Mouse (Mus musculus) midbrain, embryonic 15.5 days (tissue): ENCODE measurements around the gene Sorcs2. TPM values are rescaled to one million over a fixed set of nuclear protein-coding genes. Genes with fewer than 3 reads are reported as not detected.

Experiments used
- ATAC-seq: fragments of 200-750 bp; cut with Nextera tagmentation; replicated peaks from 2 replicates; pipeline ENCODE4 v1.8.0; 2017; ENCODE audit warnings: moderate TSS enrichment
- H3K27ac ChIP-seq: fragments of 300-500 bp; sonication (generic); 2 replicates; pipeline ENCODE4 v1.5.1; 2015; ENCODE audit warnings: mild to moderate bottlenecking, inconsistent platforms
- H3K27me3 ChIP-seq: fragments of 300-500 bp; sonication (generic); replicated peaks from 2 replicates; pipeline ENCODE4 v1.6.1; 2015; ENCODE audit warnings: inconsistent platforms
- H3K36me3 ChIP-seq: fragments of 300-500 bp; sonication (generic); replicated peaks from 2 replicates; pipeline ENCODE4 v1.6.1; 2015; ENCODE audit warnings: inconsistent platforms
- H3K4me1 ChIP-seq: fragments of 300-500 bp; sonication (generic); 2 replicates; pipeline ENCODE4 v1.6.1; 2015; ENCODE audit warnings: inconsistent platforms
- H3K4me2 ChIP-seq: fragments of 300-500 bp; sonication (generic); 2 replicates; pipeline ENCODE4 v1.6.1; 2015; ENCODE audit warnings: inconsistent platforms, mild to moderate bottlenecking, moderate library complexity
- H3K4me3 ChIP-seq: fragments of 300-500 bp; sonication (generic); 2 replicates; pipeline ENCODE4 v1.5.1; 2015; ENCODE audit warnings: mild to moderate bottlenecking, inconsistent platforms
- H3K9ac ChIP-seq: fragments of 300-500 bp; sonication (generic); 2 replicates; pipeline ENCODE4 v1.6.1; 2015; ENCODE audit warnings: mild to moderate bottlenecking, inconsistent platforms
- H3K9me3 ChIP-seq: fragments of 300-500 bp; sonication (generic); 2 replicates; pipeline ENCODE4 v1.6.1; 2016; ENCODE audit warnings: inconsistent platforms
- WGBS: fragments of 180-500 bp; shearing (Covaris S2); methylation state at CpG from one replicate; pipeline ENCODE4 v1.1.7; 2015; ENCODE audit warnings: mixed read lengths; 5-methylcytosine and 5-hydroxymethylcytosine counted together
- polyA plus RNA-seq: library from polyadenylated mRNA; unstranded; fragments of >200 nt; fragmentation: Nextera tagmentation; extraction: Ambion mirVana; gene quantifications from 2 replicates; pipeline ENCODE4 v1.2.1, GENCODE M21; 2015

Gene Sorcs2
- polyA plus RNA-seq, 1 experiment from 2014 or later, result 21.9 TPM

DNA sequence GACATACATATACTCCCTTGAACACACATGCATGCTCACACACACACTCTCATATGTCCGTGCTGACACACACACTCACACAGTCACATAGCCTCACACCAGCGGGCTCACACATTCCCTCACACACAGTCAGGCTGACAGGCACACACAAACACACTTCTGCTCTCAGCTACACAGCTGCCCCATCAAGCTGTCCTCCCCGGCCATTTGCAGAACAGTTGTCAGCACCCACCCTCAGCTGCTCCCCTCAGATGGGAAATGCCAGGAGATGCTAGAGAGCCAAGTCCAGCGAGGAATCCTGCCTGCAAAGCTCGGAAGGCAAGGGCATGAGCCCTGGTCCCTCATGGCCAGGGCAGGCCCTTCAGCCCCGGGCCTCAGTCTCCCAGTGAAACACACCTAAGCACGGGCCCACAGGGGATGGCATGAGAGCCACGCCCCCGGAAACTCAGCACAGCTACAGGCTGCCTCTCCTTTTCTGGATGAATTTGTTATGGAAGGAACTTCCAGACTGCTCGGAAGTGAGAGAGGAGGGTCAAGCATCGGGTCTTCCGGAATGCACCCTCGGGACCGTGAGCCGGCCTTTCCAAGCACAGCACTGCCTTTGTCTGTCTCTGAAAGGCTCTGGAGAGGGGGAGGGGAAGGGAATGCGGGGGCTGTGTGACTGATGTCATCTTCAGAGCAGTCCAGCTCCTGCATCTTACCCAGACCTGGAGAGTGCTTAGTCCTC lies 84.4 kb downstream of the Sorcs2 start:
- H3K4me2 ChIP-seq, result no peak overlapping the region

DNA sequence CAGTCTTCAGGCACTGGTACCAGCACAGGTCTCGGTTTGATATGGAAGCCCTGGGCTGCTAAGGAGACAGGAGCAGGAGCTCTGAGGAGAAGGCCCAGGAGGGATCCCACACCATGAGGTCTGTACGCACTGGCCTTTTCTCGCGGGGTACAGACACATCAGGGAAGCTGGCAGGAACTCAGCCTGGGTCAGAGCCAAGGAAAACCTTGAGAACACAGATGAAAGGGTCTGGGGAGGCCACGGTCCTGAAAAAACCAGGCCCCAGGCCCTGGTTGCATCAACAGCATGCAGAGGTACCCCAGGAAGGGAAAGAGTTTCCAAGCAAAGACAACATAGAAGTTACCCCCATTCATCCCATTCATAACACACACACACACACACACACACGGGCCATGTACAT lies 85.0 kb downstream of the Sorcs2 start:
- Histone ChIP-seq H3K4me2 (no peak overlapping the region), H3K36me3 (no peaks in the 10 kb centered on the region), H3K27ac (no peak overlapping the region), H3K9ac (no peak overlapping the region), H3K4me1 (peaks cover 18% of the 10 kb centered on the region), H3K27me3 (no peaks in the 10 kb centered on the region), H3K9me3 (no peaks in the 10 kb centered on the region), H3K4me3 (no peak overlapping the region)
- no peak for ATAC-seq
- WGBS, result 60% methylated on average over 6 of the region's 6 CpGs

More for the DNA sequence above, 84.4 kb downstream of the Sorcs2 start:
- Histone ChIP-seq H3K4me3 (no peak overlapping the region), H3K27me3 (no peaks in the 10 kb centered on the region), H3K36me3 (no peaks in the 10 kb centered on the region), H3K9ac (no peak overlapping the region), H3K27ac (0 out of 2 replicates have a peak overlapping the region, but pooled peaks have one; percentile 19), H3K9me3 (no peaks in the 10 kb centered on the region), H3K4me1 (peaks cover 22% of the 10 kb centered on the region)
- ATAC-seq, result peak; percentile 68
- WGBS, result 22% methylated on average over 16 of the region's 16 CpGs

DNA sequence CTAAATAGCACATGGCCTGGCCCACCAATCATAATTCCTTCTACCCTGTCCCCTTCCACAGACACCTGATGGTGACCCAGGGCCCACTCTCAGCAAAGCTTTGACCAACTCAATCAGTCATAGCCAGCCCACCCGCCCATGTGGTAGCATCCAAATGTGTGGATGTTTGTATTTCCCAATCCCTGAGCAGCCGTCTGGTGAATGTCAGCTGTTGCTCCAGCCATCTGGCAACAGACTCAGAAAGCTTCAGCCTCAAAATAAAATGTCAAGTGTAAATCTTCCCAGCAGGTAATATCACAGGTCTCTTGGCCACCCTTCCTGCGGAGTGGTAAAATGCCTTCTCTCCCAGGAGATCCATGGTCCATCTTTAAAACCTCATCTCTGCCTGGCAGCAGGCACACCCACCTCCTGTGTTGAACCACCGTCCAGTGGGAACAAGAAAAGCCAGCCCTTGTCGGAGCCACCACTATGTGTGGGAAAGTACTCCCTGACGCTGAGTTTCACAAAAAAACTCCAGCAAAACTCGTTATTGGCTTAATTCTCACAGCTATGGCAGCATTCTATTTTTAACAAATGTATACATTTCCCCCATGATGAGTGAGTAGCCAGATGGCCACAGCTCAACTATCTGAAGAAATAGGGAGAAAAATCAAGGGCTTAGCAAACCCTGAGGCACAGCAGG lies 93.5 kb downstream of the Sorcs2 start:
- Histone ChIP-seq H3K4me3 (no peak overlapping the region), H3K4me1 (no peaks in the 10 kb centered on the region; the same call in 1 of the 2 replicates), H3K9me3 (no peaks in the 10 kb centered on the region), H3K36me3 (no peaks in the 10 kb centered on the region), H3K4me2 (no peak overlapping the region), H3K9ac (no peak overlapping the region), H3K27me3 (no peaks in the 10 kb centered on the region), H3K27ac (no peak overlapping the region)
- no peak for ATAC-seq
- 69% methylated on average over 7 of the region's 7 CpGs for WGBS

DNA sequence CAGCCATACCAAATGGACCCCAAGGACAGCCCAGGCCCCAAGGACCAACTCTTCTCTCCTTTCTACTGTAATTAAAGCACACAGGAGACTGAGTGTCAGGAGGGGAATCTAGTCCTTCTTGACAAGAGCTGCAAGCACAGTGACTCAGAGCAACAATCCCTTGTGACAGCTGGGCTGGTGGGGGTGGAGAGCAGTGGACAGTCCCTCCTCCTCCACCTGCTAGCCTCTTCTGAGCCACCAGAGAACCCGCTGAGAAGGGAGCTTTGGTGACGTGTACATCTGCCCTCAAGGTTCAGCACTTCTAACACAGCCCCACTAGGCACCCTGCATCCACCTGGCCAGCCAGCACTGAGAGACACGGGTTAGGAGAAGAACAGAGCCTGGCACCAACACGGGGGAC lies 96.8 kb downstream of the Sorcs2 start:
- Histone ChIP-seq H3K9ac (no peak overlapping the region), H3K4me3 (no peak overlapping the region), H3K4me1 (no peaks in the 10 kb centered on the region), H3K4me2 (no peak overlapping the region), H3K9me3 (no peaks in the 10 kb centered on the region), H3K36me3 (no peaks in the 10 kb centered on the region), H3K27me3 (no peaks in the 10 kb centered on the region), H3K27ac (no peak overlapping the region)
- ATAC-seq, result no peak
- WGBS, result 58% methylated on average over 4 of the region's 4 CpGs

DNA sequence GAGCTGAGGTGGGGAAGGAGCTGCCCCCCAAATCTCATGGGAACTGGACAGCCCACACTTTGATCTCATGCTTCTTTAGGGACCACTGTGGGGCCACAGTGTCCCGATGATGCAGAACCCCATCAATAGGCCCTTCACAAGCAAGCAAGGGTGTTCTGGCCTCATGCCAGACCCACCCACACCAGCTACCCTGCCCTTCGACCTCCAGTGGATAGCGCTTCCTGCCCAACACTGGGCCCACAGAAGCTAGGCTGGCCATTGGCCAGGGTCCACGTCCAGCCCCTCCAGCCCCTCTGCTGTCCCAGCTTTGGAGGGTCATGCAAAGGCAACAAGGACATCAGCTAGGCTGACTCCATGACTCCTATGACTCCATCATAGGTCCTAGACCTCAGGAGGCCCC lies 99.9 kb downstream of the Sorcs2 start:
- H3K9ac ChIP-seq, result no peak overlapping the region
- ATAC-seq, result no peak
- 93% methylated on average over 4 of the region's 4 CpGs for WGBS
- no peaks in the 10 kb centered on the region for H3K36me3 ChIP-seq
- no peaks in the 10 kb centered on the region for H3K27me3 ChIP-seq
- no peak overlapping the region for H3K27ac ChIP-seq
- no peaks in the 10 kb centered on the region for H3K9me3 ChIP-seq
- H3K4me3 ChIP-seq, result no peak overlapping the region
- no peaks in the 10 kb centered on the region for H3K4me1 ChIP-seq
- no peak overlapping the region for H3K4me2 ChIP-seq

DNA sequence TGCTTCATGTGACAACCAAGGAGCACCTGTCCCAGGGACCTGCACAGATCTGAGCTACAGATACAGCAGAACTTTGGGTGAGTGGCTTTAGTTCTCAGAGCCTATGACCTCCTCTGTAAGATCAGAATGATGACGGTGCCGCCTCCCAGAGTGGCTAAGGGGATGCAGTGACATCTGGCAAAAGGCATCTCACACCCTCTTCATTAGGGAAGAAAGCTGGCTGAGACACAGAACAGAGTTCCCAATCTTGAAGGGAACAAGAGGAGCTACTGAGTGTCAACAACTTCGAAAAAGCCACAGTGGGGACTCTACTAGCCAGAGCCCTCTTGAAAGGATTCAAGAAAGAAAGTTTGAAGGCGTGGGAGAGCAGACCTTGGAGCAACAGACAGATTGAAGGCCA lies 100.7 kb downstream of the Sorcs2 start:
- ATAC-seq, result no peak
- 74% methylated on average over 4 of the region's 4 CpGs for WGBS
- Histone ChIP-seq H3K27me3 (no peaks in the 10 kb centered on the region), H3K36me3 (no peaks in the 10 kb centered on the region), H3K27ac (no peak overlapping the region), H3K4me1 (no peaks in the 10 kb centered on the region), H3K4me3 (no peak overlapping the region), H3K9ac (no peak overlapping the region), H3K9me3 (no peaks in the 10 kb centered on the region), H3K4me2 (no peak overlapping the region)

DNA sequence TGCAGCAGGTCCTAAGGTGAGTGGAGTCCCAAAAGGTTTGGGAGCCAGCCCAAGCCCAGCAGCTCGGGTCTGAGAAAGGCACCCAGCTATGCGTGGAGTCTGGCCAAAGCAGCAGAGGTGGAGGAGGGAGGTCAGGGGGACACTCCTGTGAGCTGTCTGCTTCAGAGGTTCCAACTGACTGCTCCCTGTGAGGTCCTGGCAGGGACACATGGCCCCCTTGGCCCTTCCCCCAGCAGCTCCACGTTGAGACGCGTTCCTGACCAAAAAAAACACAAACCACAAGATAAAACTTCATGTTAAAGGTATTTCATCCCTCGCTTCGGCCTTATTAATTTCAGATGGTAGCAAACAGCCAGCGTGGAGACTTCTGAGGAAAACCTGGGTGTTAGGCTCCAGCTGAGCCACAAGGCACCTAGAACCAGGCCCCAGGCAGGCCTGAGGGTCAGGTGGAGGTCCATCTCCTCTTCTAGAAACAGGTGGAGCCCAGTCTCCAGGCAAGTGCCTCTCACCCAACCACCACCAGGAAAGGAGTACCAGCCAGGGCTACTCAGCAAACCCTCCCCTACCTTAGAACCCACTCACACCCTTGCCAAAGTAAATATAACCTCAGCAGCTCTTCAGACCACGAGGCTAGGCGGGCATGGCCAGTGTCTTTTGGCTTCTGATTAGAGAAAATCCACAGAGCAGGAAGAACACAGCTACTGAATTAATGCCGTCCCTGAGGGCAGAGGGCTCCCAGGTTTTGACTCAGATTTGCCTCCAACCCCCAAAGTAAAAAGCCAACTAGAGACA lies 104.6 kb downstream of the Sorcs2 start:
- H3K36me3 ChIP-seq, result no peaks in the 10 kb centered on the region

DNA sequence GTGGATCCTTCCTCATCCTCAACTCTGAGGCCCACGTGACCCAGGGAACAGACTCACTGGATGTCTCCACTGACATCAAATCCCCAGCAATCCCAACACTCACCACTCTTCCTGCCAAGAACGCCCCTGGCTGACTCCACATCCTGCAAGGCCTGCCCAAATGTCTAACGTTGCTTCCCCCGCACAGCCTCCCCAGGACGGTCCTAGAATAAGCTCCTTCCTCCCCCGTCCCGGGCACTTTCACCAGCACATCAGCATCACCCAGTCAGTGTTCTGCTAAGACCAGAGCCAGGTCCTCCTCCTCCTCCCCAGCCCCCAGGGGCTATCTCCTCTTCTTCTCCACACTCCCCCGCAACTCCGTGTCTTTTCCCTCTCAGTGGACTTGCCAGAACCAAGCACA lies 105.6 kb downstream of the Sorcs2 start:
- H3K9me3 ChIP-seq, result no peaks in the 10 kb centered on the region
- no peak overlapping the region for H3K4me2 ChIP-seq
- H3K27ac ChIP-seq, result no peak overlapping the region
- ATAC-seq, result no peak
- peaks cover 5% of the 10 kb centered on the region; the same call in 1 of the 2 replicates for H3K4me1 ChIP-seq
- H3K4me3 ChIP-seq, result no peak overlapping the region
- no peaks in the 10 kb centered on the region for H3K27me3 ChIP-seq
- no peak overlapping the region for H3K9ac ChIP-seq
- 89% methylated on average over 9 of the region's 9 CpGs for WGBS
- no peaks in the 10 kb centered on the region for H3K36me3 ChIP-seq

More for the DNA sequence above, 104.6 kb downstream of the Sorcs2 start:
- Histone ChIP-seq H3K4me3 (no peak overlapping the region), H3K9me3 (no peaks in the 10 kb centered on the region), H3K9ac (no peak overlapping the region), H3K4me1 (peaks cover 5% of the 10 kb centered on the region; the same call in 1 of the 2 replicates), H3K4me2 (no peak overlapping the region), H3K27ac (no peak overlapping the region), H3K27me3 (no peaks in the 10 kb centered on the region)
- 66% methylated on average over 11 of the region's 11 CpGs for WGBS
- no peak for ATAC-seq

DNA sequence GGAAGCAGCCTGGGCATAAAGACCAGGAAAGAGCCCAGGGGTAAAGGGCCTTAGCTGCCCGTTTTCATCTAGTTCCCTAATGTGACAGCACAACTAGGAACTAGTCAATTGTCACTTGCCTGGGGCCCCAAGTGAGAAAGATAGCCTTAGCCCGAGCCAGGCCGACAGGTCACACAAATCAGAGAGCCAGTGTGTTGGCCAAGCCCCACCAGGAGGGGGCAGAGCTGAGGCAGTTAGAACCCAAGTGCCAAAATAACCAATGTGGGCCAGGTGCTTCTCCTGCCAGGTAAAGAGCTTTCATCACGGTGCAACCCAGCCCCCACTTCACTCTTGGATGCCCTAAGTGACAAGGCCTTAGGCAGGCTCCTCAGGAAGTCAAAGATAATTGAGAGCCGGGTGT lies 106.7 kb downstream of the Sorcs2 start:
- 66% methylated on average over 5 of the region's 5 CpGs for WGBS
- Histone ChIP-seq H3K9ac (no peak overlapping the region), H3K4me3 (no peak overlapping the region)

DNA sequence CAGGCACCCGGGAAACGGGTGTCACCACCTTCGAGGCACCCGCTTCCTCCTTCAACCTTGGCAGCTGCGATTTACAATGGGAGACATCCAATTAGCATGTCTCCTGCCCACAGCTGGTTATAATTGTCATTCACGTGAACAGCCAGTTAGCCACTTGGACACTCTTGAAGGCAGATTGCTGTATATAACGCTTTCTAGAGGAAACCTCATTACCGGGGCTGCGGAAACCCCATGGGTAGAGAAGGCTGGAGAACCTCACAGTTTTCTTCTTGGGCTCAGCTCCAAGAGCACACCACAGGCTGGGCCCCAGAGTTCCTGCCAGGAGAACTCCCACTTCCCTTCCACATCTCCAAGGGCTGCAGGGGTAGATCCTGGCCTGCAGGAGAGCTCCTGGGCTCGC lies 112.5 kb downstream of the Sorcs2 start:
- no peaks in the 10 kb centered on the region for H3K27me3 ChIP-seq
- 43% methylated on average over 10 of the region's 10 CpGs for WGBS
- no peaks in the 10 kb centered on the region for H3K36me3 ChIP-seq
- H3K4me2 ChIP-seq, result no peak overlapping the region
- no peak for ATAC-seq
- H3K4me3 ChIP-seq, result no peak overlapping the region
- no peak overlapping the region for H3K27ac ChIP-seq
- no peak overlapping the region for H3K9ac ChIP-seq
- peaks cover 14% of the 10 kb centered on the region for H3K4me1 ChIP-seq
- H3K9me3 ChIP-seq, result no peaks in the 10 kb centered on the region

More for the DNA sequence above, 106.7 kb downstream of the Sorcs2 start:
- no peak overlapping the region for H3K27ac ChIP-seq
- no peak for ATAC-seq
- no peaks in the 10 kb centered on the region for H3K27me3 ChIP-seq
- H3K36me3 ChIP-seq, result no peaks in the 10 kb centered on the region
- H3K4me2 ChIP-seq, result no peak overlapping the region
- H3K4me1 ChIP-seq, result peaks cover 5% of the 10 kb centered on the region; the same call in 1 of the 2 replicates
- H3K9me3 ChIP-seq, result no peaks in the 10 kb centered on the region

DNA sequence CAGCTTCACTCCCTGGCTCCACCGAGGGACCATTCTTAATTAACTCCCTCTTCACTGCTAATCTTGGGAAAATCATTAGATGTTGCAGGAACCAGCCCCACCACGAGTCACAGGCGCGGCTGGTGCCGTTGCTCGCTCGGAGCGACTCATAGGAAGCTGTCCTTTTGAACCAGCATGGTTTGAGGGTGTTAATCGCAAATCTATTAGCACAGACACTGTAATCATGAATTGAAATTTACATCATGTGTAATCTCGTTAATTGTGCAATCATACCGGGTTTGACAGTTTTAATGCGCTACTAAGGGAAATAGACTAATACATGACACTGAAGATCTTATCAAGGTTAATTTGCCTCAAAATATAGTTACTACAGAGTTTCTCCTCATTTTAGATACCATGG lies 118.0 kb downstream of the Sorcs2 start:
- H3K4me3 ChIP-seq, result no peak overlapping the region
- H3K36me3 ChIP-seq, result no peaks in the 10 kb centered on the region
- ATAC-seq, result no peak
- H3K9me3 ChIP-seq, result no peaks in the 10 kb centered on the region
- 0 out of 2 replicates have a peak overlapping the region, but pooled peaks have one; percentile 7 for H3K27ac ChIP-seq
- no peaks in the 10 kb centered on the region for H3K27me3 ChIP-seq
- WGBS, result 61% methylated on average over 12 of the region's 12 CpGs
- H3K4me1 ChIP-seq, result peaks cover 23% of the 10 kb centered on the region
- no peak overlapping the region for H3K9ac ChIP-seq
- H3K4me2 ChIP-seq, result no peak overlapping the region

DNA sequence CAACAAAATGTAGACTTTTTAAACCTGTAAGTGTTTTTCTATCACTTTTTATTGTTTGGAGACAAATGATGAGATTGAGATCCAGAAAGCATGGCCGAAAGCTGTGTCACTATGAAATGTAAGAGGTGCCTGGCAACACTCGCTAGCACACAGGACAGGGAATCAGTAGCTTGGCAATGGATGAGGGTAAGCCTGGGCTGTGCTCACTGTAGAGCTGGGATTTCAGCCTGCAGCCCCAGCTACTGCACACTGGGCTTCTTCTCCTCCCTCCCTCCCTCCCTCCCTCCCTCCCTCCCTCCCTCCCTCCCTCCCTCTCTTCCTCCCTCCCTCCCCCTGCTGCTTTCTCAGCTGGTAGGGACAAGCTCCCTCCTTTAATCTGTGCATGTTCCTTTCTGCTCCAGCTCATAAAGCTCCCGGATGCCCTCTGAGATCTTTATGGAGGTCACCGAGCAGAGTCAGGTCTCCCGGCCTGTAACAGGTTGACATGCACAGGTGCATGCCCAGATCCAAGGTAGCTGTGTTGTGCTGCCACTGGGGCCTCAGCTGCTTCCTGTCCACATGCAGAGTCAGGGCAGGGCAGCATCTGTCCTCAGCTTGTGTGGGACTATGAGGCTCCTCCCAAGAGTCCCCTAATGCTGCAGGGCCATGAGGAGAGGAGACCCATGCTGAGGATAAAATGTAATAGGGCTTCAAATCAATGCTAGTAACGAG lies 123.1 kb downstream of the Sorcs2 start:
- 46% methylated on average over 6 of the region's 6 CpGs for WGBS
- H3K4me3 ChIP-seq, result no peak overlapping the region
- no peaks in the 10 kb centered on the region for H3K9me3 ChIP-seq
- peak; percentile 37; the same call in 1 of the 2 replicates for ATAC-seq
- H3K4me1 ChIP-seq, result peaks cover 23% of the 10 kb centered on the region
- H3K27me3 ChIP-seq, result no peaks in the 10 kb centered on the region
- H3K9ac ChIP-seq, result no peak overlapping the region
- H3K27ac ChIP-seq, result no peak overlapping the region
- no peaks in the 10 kb centered on the region for H3K36me3 ChIP-seq
- H3K4me2 ChIP-seq, result no peak overlapping the region
